Mouse (Mus musculus) hindbrain, embryonic 11.5 days (tissue): ENCODE measurements at regions not wholly inside any gene's neighbourhood (a gene's known extent, or its start where the extent isn't known, plus 50 kb on each side); places are given as distances from the start of the nearest gene placed in this dataset.

ENCODE experiments used
- ATAC-seq: fragments of 200-750 bp; cut with Nextera tagmentation; 2 replicates; pipeline ENCODE4 v1.8.0; 2017; ENCODE audit warnings: mild to moderate bottlenecking, moderate TSS enrichment, moderate library complexity; ENCODE audit not compliant: low FRiP score
- DNase-seq: peaks from one replicate; pipeline ENCODE4 v3.0.0-alpha.2; 2015; ENCODE audit warnings: low spot score
- H3K27ac ChIP-seq: fragments of 300-500 bp; sonication (generic); 2 replicates; pipeline ENCODE4 v1.5.1; 2014; ENCODE audit warnings: mild to moderate bottlenecking, low read depth, low read length
- H3K27me3 ChIP-seq: fragments of 300-500 bp; sonication (generic); 2 replicates; pipeline ENCODE4 v1.6.1; 2014; ENCODE audit warnings: mild to moderate bottlenecking, low read length, moderate library complexity, mixed read lengths; ENCODE audit not compliant: control insufficient read depth, insufficient read depth
- H3K36me3 ChIP-seq: fragments of 300-500 bp; sonication (generic); 2 replicates; pipeline ENCODE4 v1.6.1; 2014; ENCODE audit warnings: mild to moderate bottlenecking, low read length, moderate library complexity, mixed read lengths; ENCODE audit not compliant: control insufficient read depth, insufficient read depth
- H3K4me1 ChIP-seq: fragments of 300-500 bp; sonication (generic); replicated peaks from 2 replicates; pipeline ENCODE4 v1.6.1; 2014; ENCODE audit warnings: low read length, mixed read lengths; ENCODE audit not compliant: control insufficient read depth, insufficient read depth
- H3K4me2 ChIP-seq: fragments of 300-500 bp; sonication (generic); replicated peaks from 2 replicates; pipeline ENCODE4 v1.6.1; 2014; ENCODE audit warnings: mild to moderate bottlenecking, low read depth, low read length
- H3K4me3 ChIP-seq: fragments of 300-500 bp; sonication (generic); 2 replicates; pipeline ENCODE4 v1.5.1; 2014; ENCODE audit warnings: low read depth, low read length
- H3K9ac ChIP-seq: fragments of 300-500 bp; sonication (generic); 2 replicates; pipeline ENCODE4 v1.6.1; 2014; ENCODE audit warnings: low read depth, low read length
- H3K9me3 ChIP-seq: fragments of 300-500 bp; sonication (generic); 2 replicates; pipeline ENCODE4 v1.6.1; 2016; ENCODE audit warnings: low read length; ENCODE audit not compliant: control insufficient read depth
- WGBS: fragments of 180-500 bp; shearing (Covaris S2); extraction: QIAGEN DNeasy Blood & Tissue Kit; methylation state at CpG from one replicate; pipeline ENCODE4 v1.1.7; 2014; 5-methylcytosine and 5-hydroxymethylcytosine counted together

GRCm38 (mm10) chr9:69681372-69682213, 79.1 kb downstream of the Foxb1 start:
- H3K4me3 ChIP-seq, result no peak overlapping the region
- ATAC-seq, result no peak

GRCm38 (mm10) chr9:69678634-69679033, 82.1 kb downstream of the Foxb1 start:
- 98% methylated on average over 1 of the region's 1 CpGs for WGBS
- H3K9ac ChIP-seq, result no peak overlapping the region
- no peaks in the 10 kb centered on the region for H3K4me1 ChIP-seq
- H3K4me2 ChIP-seq, result no peak overlapping the region
- no peaks in the 10 kb centered on the region for H3K9me3 ChIP-seq
- no peak overlapping the region for H3K4me3 ChIP-seq
- ATAC-seq (no peak), DNase-seq (no peak)
- H3K27ac ChIP-seq, result no peak overlapping the region
- no peaks in the 10 kb centered on the region for H3K27me3 ChIP-seq
- no peaks in the 10 kb centered on the region for H3K36me3 ChIP-seq

More at GRCm38 (mm10) chr9:69681372-69682213, 79.1 kb downstream of the Foxb1 start:
- H3K27ac ChIP-seq, result no peak overlapping the region
- no peaks in the 10 kb centered on the region for H3K9me3 ChIP-seq
- WGBS, result 13% methylated on average over 9 of the region's 9 CpGs
- no peak for DNase-seq
- H3K36me3 ChIP-seq, result no peaks in the 10 kb centered on the region
- H3K4me2 ChIP-seq, result no peak overlapping the region
- no peaks in the 10 kb centered on the region for H3K4me1 ChIP-seq
- no peaks in the 10 kb centered on the region for H3K27me3 ChIP-seq
- no peak overlapping the region for H3K9ac ChIP-seq

- no peaks in the 10 kb centered on the region for H3K9me3 ChIP-seq
- no peak overlapping the region for H3K4me2 ChIP-seq
- peaks cover 15% of the 10 kb centered on the region for H3K27me3 ChIP-seq
- DNase-seq (no peak), ATAC-seq (no peak)
- H3K4me1 ChIP-seq, result peaks cover 3% of the 10 kb centered on the region
- H3K27ac ChIP-seq, result no peak overlapping the region
- H3K36me3 ChIP-seq, result no peaks in the 10 kb centered on the region
- H3K4me3 ChIP-seq, result no peak overlapping the region
- WGBS, result 77% methylated on average over 10 of the region's 10 CpGs
- no peak overlapping the region for H3K9ac ChIP-seq
Measured at GRCm38 (mm10) chr9:69673463-69674105, 87.2 kb downstream of the Foxb1 start.

- Histone ChIP-seq H3K9ac (no peak overlapping the region), H3K4me3 (no peak overlapping the region), H3K27ac (no peak overlapping the region), H3K36me3 (no peaks in the 10 kb centered on the region), H3K4me1 (peaks cover 3% of the 10 kb centered on the region), H3K9me3 (no peaks in the 10 kb centered on the region), H3K4me2 (no peak overlapping the region), H3K27me3 (peaks cover 21% of the 10 kb centered on the region)
- DNase-seq (no peak), ATAC-seq (no peak)
- 65% methylated on average over 13 of the region's 13 CpGs for WGBS
Measured at GRCm38 (mm10) chr9:69672657-69673462, 87.9 kb downstream of the Foxb1 start.

- Histone ChIP-seq H3K27ac (no peak overlapping the region), H3K9ac (no peak overlapping the region), H3K4me1 (peaks cover 3% of the 10 kb centered on the region), H3K27me3 (peaks cover 25% of the 10 kb centered on the region), H3K9me3 (no peaks in the 10 kb centered on the region), H3K4me3 (peak overlapping the region; percentile 31), H3K36me3 (no peaks in the 10 kb centered on the region), H3K4me2 (peak overlapping the region; percentile 63)
- ATAC-seq (peak; percentile 35; the same call in 1 of the 2 replicates), DNase-seq (peak; percentile 46)
- WGBS, result 2% methylated on average over 18 of the region's 18 CpGs
Measured at GRCm38 (mm10) chr9:69671199-69671598, 89.5 kb downstream of the Foxb1 start.

- peak; percentile 85 for ATAC-seq
- 0% methylated on average over 17 of the region's 17 CpGs for WGBS
- DNase-seq, result peak; percentile 62
- Histone ChIP-seq H3K4me3 (peak overlapping the region; percentile 31), H3K9ac (peak overlapping the region; percentile 27; the same call in 1 of the 2 replicates), H3K27me3 (peaks cover 25% of the 10 kb centered on the region), H3K4me2 (peak overlapping the region; percentile 63), H3K9me3 (no peaks in the 10 kb centered on the region), H3K27ac (no peak overlapping the region), H3K4me1 (peaks cover 3% of the 10 kb centered on the region), H3K36me3 (no peaks in the 10 kb centered on the region)
Measured at GRCm38 (mm10) chr9:69670551-69671044, 90.1 kb downstream of the Foxb1 start.

GRCm38 (mm10) chr9:69669611-69670550, 90.9 kb downstream of the Foxb1 start:
- H3K36me3 ChIP-seq, result no peaks in the 10 kb centered on the region
- H3K27ac ChIP-seq, result no peak overlapping the region
- WGBS, result 2% methylated on average over 25 of the region's 25 CpGs
- 0 out of 2 replicates have a peak, but pooled peaks have one; percentile 47 for ATAC-seq
- peak; percentile 58 for DNase-seq
- peak overlapping the region; percentile 63 for H3K4me2 ChIP-seq
- peak overlapping the region; percentile 31 for H3K4me3 ChIP-seq
- H3K4me1 ChIP-seq, result peaks cover 3% of the 10 kb centered on the region
- no peaks in the 10 kb centered on the region for H3K9me3 ChIP-seq
- H3K27me3 ChIP-seq, result peaks cover 25% of the 10 kb centered on the region
- 0 out of 2 replicates have a peak overlapping the region, but pooled peaks have one; percentile 1 for H3K9ac ChIP-seq
